Mouse (Mus musculus) embryonic fibroblast, embryonic 13.5 days (primary cell): ENCODE measurements at regions not wholly inside any gene's neighbourhood (a gene's known extent, or its start where the extent isn't known, plus 50 kb on each side); places are given as distances from the start of the nearest gene placed in this dataset.

ENCODE experiments used
- CTCF ChIP-seq: IDR thresholded peaks from 2 replicates; pipeline ENCODE4 v1.5.1; 2011; ENCODE audit warnings: mild to moderate bottlenecking, control low read depth, low read length, moderate library complexity, borderline replicate concordance; ENCODE audit not compliant: insufficient read depth
- POLR2A ChIP-seq: IDR thresholded peaks from 2 replicates; pipeline ENCODE4 v1.6.1; 2011; ENCODE audit warnings: low read depth, mild to moderate bottlenecking, control low read depth, low read length, moderate library complexity

- TF ChIP-seq POLR2A (no peak), CTCF (no peak)
Measured at GRCm38 (mm10) chr9:13952157-13952556, 124.6 kb downstream of the Fam76b start.
